Mouse (Mus musculus): ENCODE results near the gene H2al1b. TPM values are rescaled to one million over a fixed set of nuclear protein-coding genes. Genes with fewer than 3 reads are reported as not detected.

The H2al1b gene
- polyA plus RNA-seq, 1 experiment from 2014 or later, result not detected

DNA sequence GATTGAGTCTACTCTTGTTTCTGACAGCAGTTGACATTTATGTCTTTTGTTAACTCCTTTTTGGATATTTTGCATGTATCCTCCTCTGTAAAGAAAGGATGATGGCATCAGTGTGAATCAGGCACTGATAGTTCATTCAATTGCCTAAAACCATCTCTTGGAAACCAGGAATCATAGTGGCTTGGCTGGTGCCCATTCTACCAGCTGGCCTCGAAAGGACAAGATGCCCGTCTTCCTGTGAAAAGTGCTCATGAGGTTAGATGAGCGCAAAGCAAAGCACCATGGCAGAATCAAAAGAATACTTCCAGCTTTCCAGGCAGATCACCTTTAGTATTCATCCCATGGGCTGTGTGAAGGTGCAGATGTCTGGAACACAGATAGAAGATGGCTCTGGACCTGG lies 44.5 kb downstream of the H2al1b start:
- Histone ChIP-seq H3K4me2 (ENCODE audit: low read length) (no peak overlapping the region), H3K9ac (ENCODE audit: low read depth, low read length) (no peak overlapping the region), H3K27me3 (ENCODE audit: insufficient read depth, low read length) (no peaks in the 10 kb centered on the region), H3K4me3 (replicated peaks; ENCODE audit: low read depth, low read length) (no peak overlapping the region), H3K36me3 (ENCODE audit: insufficient read depth, low read length) (no peaks in the 10 kb centered on the region), H3K4me1 (replicated peaks; ENCODE audit: insufficient read depth, low read length) (no peaks in the 10 kb centered on the region), H3K27ac (no peak overlapping the region), H3K9me3 (replicated peaks; ENCODE audit: low read length) (no peaks in the 10 kb centered on the region)
- TF ChIP-seq CTCF (IDR thresholded peaks at IDR 0.05; ENCODE audit: low read depth), result no peak
- WGBS, result 92% methylated on average over 3 of the region's 3 CpGs
- ATAC-seq (replicated peaks; ENCODE audit: low FRiP score, low read depth) (no peak), DNase-seq (ENCODE audit: low spot score) (no peak)

Other genes starting within 250 kb of the H2al1b start
- gene H2al1a, start 3.2 kb upstream of the H2al1b start, polyA plus RNA-seq (2015; fragmentation: Nextera tagmentation; extraction: Ambion mirVana), result not detected in 2 replicates
- not detected in 2 replicates for gene H2al1c, start 3.2 kb downstream of the H2al1b start, polyA plus RNA-seq (2015; fragmentation: Nextera tagmentation; extraction: Ambion mirVana)
- gene H2al1d, start 6.4 kb downstream of the H2al1b start, polyA plus RNA-seq (2015; fragmentation: Nextera tagmentation; extraction: Ambion mirVana), result not detected in 2 replicates
- gene H2al1e, start 9.5 kb downstream of the H2al1b start, polyA plus RNA-seq (2015; fragmentation: Nextera tagmentation; extraction: Ambion mirVana), result not detected in 2 replicates
- gene H2al1f, start 12.7 kb downstream of the H2al1b start, polyA plus RNA-seq (2015; fragmentation: Nextera tagmentation; extraction: Ambion mirVana), result not detected in 2 replicates
- not detected in 2 replicates for gene H2al1g, start 15.8 kb downstream of the H2al1b start, polyA plus RNA-seq (2015; fragmentation: Nextera tagmentation; extraction: Ambion mirVana)
- gene H2al1h, start 19.1 kb downstream of the H2al1b start, polyA plus RNA-seq (2015; fragmentation: Nextera tagmentation; extraction: Ambion mirVana), result not detected in 2 replicates
- not detected in 2 replicates for gene H2al1i, start 22.2 kb downstream of the H2al1b start, polyA plus RNA-seq (2015; fragmentation: Nextera tagmentation; extraction: Ambion mirVana)
- gene H2al1j, start 25.4 kb downstream of the H2al1b start, polyA plus RNA-seq (2015; fragmentation: Nextera tagmentation; extraction: Ambion mirVana), result not detected in 2 replicates